Mouse (Mus musculus): ENCODE results near the gene Tecpr2.

The Tecpr2 gene

DNA sequence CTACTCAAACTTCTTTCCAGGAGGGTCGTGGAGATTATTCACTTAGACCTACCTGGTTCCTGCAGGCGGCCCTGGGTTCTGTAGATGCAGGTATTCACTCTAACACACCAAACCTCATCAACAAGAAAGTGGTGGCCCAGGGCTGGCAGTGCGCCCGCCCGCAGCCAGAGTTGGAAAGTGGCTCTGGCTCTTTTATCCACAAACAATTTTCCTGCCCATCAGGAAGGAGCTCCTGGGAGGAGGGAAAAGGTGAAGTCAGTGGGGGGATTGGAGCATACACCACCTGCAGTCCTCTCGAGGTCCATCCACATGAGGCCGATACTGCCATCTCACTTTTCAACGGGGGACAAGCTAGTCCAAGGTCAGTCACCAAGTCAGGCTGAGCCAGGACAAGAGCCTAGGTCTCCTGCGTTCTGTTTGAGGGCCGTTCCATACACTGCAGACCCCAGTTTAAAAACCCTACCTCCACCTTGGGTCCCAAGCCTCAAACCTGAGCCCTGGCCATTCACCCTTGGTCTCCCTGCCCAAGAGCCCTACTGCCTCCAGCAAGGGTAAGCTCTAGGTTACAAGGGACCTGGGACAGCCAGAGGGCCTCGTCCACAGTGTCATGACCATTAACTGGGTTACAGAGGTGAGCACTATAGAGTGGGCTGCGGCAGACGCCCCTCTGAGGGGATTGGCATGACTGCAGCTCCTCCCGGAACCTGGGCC lies 89.0 kb downstream of the Tecpr2 start:
- in situ Hi-C loops (cut with MboI, MseI): no loop called here

DNA sequence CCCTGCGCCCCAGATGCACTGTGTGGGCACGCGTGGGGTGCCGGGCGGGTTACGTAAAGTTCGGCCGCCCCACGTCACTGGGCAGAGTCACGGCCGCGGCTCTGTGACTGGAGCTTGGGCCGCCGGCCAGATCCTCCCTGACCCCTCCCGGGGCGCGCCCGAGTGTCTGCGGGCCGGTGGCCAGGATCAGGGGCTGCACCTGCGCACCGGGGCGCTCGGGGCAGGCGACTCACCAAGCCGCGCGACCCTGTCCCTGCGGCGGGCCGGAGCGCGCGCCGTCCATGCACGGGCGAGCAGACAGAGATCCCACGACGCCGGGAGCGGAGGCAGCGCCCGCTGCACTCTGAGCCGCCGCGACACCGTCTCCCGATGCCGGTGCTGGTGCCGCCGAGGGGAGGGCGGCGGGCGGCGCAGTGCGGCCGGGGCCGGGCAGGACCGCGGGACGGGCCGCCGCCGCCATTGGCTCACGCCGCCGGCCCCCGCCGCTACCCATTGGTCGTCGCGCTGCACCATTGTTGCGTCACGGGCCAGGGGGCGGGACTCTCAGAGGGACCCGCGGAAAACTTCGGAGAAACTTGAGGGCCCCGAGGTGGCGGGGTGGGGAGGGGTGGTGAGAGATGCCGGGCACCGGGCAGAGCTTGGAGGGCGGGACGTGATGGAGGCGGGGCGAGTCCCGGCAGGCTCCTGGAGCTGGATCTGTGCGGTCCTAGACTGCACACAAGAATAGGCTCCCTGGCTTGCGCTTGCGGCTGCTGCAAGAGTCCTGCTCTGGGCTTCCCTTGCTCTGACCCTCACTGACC lies 89.7 kb downstream of the Tecpr2 start, which contains the start of gene Ankrd9:
Gene Ankrd9 (minus strand): TSS at position 434 of the 800 bp plus-strand sequence.
- in situ Hi-C loops (cut with MboI, MseI): no loop called here

DNA sequence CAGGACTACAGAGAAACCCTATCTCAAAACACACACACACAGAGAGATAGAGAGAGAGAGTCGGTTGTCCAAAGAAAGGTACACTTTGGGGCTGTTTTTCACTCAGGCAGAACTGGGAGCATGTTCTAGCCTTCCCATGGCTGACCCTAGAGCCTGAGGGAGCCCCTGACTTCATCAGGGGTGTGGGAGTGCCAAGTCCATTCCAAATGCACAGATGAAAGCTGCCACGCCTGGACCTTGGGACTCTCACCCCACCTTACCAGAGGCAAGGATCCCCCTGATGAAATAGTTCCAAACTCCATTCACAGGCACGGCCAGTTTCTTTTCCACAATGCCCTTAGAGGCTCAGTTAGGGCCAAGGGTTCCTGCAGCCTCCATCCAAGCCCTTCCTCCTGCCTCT lies 90.7 kb downstream of the Tecpr2 start:
- in situ Hi-C loops (cut with MboI, MseI): no loop called here

DNA sequence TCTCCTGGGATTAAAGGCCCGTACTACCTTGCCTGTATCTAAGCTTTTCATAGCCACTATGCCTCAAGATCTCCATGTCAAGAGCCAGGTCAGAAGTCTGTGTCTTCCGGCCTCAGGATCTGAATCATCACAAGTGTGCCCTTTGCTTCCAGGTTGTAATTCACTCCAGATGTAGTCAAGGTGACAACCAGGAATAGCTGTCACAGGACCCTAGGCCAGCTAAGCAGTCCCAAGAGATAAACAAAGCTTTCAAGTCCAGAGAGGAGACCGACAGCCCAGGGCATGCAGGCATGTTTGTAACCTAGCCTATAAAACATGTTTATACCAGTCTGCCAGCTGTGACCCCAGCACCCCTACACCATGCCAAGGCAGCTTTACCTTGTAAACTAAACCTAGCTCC lies 92.7 kb downstream of the Tecpr2 start:
- in situ Hi-C loops (cut with MboI, MseI): no loop called here

GRCm38 (mm10) chr12:110983083-110983482 lies 94.0 kb downstream of the Tecpr2 start:
- in situ Hi-C loops (cut with MboI, MseI): no loop called here

- in situ Hi-C loops (cut with MboI, MseI): no loop called here
Observed at GRCm38 (mm10) chr12:110983714-110984113, 94.7 kb downstream of the Tecpr2 start.

GRCm38 (mm10) chr12:110984598-110984997 lies 95.5 kb downstream of the Tecpr2 start:
- in situ Hi-C loops (cut with MboI, MseI): no loop called here

DNA sequence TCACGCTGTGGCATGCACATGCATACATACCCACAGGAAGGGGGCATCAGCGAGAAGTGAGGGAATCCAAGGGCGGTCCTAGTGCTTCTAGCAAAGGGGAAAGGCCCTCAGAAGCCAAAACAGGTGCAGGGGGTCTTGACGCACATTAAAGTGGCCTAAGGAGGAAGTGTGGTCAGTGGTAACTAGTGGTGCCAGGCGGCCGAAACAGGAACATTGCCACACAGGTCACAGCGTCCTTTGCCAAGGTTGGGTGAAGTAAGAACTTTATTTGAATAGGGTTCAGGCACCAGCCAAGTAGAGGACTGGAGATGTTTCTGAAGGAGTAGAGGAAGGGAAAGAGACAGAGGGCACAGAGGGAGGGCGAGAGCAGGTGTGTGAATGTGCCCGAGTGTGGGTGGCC lies 96.1 kb downstream of the Tecpr2 start:
- in situ Hi-C loops (cut with MboI, MseI): no loop called here

DNA sequence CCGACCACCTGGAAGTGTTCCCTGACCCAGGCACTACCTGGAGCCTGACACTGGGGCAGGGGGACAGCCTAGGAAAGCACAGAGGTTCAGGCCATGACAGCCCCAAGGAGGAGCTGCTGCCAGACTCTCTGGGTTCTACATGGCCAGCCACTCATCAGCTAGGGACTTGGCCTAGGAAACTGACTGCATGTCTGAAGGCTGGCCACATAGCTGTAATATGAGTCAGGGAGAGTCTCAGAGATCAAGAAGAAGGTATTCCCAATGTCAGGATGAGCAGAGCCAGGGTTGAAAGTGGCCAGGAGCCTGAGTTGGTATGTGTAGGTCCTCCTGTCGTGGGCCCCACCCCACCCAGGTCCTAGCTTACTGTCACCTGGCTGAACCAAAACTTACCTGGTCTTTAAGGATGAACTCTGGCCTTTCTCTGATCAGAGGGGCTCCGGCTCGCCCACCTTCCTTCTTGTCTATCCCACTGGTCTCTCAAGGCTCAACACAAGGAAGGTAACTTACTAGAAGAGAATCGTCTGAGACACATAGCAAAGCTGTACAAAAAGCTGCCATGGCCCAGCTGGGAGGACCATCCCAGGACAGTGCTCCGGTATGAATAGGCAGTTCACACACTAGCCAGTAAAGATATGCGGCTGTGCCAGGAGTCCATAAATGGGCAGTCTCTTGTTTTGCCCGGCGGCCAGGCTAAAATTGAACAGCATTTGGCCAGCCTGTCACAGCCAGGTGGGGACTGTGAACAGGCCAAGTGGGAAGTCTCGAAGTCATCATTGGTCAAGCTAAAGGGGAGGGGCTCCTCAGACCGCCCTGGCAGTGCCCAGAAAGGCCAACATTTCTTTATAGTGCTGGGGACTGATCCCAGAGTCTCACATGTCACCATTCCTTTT lies 97.7 kb downstream of the Tecpr2 start:
- in situ Hi-C loops (cut with MboI, MseI): no loop called here

DNA sequence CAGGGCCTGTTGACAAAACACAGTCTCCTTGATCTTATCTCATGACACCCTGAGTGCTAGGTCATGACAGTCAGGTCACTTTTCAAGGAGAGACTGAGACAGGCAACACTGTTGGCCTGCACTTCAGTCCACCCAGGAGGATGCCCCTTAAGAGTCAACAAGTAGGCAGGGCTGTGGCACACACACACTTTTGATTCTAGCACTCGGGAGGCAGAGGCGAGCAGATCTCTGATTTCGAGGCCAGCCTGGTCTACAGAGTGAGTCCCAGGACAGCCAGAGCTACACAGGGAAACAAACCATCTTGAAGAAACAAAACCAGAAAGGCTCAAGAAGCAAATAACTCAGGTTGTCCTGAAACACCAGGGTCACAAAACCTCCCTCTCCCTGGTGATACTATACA lies 100.3 kb downstream of the Tecpr2 start:
- in situ Hi-C loops (cut with MboI, MseI): no loop called here

DNA sequence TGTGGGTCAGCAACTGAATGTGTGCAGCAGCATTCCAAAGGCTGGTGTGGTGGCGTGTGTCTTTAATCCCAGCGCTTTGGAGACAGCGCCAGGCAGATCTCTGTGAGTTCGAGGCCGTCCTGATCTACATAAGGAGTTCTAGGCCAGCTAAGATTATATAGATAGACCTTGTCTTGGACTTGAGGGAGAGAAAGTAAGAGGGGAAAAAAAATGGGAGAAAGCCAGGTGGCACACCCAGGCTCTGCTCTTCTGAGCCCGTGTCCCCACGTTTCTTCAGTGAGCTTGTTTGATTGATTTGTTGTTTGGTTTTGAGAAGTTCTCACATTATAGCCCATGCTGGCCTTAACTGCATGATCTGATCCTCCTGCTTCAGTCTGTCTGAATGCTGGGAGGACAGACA lies 101.4 kb downstream of the Tecpr2 start:
- in situ Hi-C loops (cut with MboI, MseI): no loop called here

GRCm38 (mm10) chr12:110991361-110992127 lies 102.5 kb downstream of the Tecpr2 start:
- in situ Hi-C loops (cut with MboI, MseI): no loop called here

DNA sequence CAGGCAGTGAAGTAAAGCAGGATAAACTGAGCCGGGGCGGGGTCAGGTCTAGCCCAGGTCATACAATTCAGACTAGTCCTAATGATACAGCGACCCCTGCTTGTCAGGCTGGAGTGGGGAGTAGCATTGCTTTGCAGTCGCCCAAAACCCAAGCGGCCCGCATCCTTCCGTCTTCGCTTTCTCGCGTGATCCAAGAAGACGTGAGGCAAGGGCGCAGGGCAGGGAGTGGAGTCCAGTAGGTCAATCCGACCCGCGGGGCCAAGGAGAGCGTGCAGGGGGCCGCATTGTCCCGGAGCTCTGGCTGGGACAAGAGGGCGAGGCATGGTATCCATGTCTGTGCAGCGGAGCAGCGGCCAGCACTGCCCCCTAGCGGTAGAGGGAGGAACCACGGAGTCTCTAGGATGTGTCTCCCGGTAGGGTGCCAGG lies 103.1 kb downstream of the Tecpr2 start:
- in situ Hi-C loops (cut with MboI, MseI): no loop called here

DNA sequence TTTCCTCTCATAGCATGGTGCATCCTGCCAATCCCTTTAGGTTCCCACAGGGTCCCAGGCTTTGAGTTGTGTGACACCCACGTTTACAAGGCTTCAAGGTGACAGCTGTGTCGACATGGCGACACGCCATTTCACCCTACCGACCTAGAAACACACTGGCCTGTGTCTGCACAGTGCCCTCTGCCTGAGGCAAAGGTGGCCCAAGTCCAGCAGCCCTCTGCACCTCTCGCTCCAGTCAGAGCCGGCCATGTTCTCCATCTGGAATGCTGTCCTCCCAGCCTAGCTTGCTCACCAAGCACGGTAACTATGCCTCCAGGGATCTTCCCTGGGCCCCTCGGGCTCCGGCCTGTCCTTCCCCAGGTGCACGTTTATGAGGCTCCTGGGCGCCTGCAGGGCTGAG lies 103.7 kb downstream of the Tecpr2 start:
- in situ Hi-C loops (cut with MboI, MseI): no loop called here

DNA sequence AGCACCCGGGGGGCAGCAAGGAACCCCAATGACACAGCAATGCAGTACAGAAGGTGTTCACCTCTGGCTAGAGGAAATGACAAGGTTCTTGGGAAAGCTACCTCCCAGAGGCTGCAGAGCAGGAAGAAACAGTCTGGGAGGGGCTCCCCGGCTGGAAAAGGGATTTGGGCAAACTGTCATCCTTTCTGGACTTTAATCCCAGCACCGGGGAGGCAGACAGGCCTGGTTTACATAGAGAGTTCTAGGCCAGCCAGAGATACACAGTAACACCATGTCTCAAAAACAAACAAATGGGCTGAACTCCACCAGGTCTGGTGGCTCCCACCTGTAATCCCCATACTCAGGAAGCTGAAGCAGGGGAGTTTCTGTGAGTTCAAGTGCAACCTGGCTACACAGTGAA lies 104.2 kb downstream of the Tecpr2 start:
- in situ Hi-C loops (cut with MboI, MseI): no loop called here

- in situ Hi-C loops (cut with MboI, MseI): no loop called here
Observed at GRCm38 (mm10) chr12:110994666-110995065, 105.6 kb downstream of the Tecpr2 start.

- in situ Hi-C loops (cut with MboI, MseI): no loop called here
Observed at GRCm38 (mm10) chr12:110998092-110998491, 109.0 kb downstream of the Tecpr2 start.

DNA sequence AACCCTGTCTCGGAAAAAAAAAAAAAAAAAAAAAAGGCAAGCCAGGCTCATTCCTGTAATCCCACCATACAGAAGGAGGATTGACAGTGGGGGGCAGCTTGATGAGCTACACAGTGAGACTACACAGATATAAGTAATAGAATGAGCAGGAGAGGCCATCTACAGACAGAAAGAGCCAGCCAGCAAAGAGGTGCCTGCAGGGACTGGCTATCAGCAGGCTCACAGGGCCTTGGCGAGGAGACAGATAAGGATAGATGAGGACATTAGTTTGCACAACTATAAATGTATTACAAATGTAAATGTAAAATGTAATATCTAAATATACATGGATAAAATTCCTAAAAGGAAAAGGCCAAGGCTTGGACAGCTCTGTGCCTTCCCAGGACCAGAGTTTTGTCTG lies 110.8 kb downstream of the Tecpr2 start:
- in situ Hi-C loops (cut with MboI, MseI): no loop called here

DNA sequence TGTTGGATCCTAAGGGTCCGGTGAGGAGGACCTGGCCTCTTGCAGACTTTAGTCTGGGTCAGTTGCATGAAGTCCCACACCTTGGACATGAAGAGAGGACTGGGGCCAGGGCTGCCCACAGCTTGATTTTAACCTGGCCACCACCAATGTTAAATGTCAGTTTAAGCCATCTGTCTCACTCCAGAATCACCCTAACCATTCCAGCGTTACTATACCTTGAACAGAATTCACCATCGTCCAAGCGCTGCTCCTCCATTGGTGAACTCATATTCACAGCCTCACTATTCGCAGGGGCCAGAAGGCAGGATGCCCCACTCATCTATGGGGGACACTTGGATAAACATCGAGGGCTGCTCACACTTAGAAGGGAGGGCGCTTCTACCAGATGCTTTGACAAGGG lies 111.9 kb downstream of the Tecpr2 start:
- in situ Hi-C loops (cut with MboI, MseI): no loop called here

- in situ Hi-C loops (cut with MboI, MseI): no loop called here
Observed at GRCm38 (mm10) chr12:111004142-111004541, 115.1 kb downstream of the Tecpr2 start.

DNA sequence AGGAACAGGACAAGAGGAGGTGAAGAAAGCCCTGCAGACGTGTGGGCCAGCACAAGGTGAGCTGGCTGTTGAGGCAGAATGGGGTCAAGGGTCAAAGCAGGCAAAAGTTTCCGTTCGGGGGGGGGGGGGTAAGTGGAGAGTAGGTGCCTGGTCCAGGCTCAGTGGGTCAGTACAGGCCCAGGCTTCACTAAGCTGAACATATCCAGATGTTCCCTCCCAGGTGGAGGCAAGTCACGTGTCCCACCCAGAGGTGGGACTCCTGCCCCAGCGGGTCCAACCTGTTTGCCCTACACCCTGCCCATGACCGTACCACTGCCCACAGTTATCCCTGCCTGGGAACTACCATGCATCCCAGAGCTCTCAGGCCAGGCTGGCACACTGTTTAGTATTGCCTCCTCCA lies 116.7 kb downstream of the Tecpr2 start:
- in situ Hi-C loops (cut with MboI, MseI): no loop called here
